Mouse (Mus musculus) lung, adult 2 months (tissue): ENCODE measurements around the gene Gtf2i.

ENCODE experiments used
- CTCF ChIP-seq: fragments of 200-500 bp; IDR thresholded peaks from 2 replicates; pipeline ENCODE4 v1.5.1; 2011; ENCODE audit warnings: mild to moderate bottlenecking, low read length, control low read depth; ENCODE audit not compliant: insufficient read depth
- POLR2A ChIP-seq: fragments of 200-500 bp; IDR thresholded peaks from 2 replicates; pipeline ENCODE4 v1.6.1; 2011; ENCODE audit warnings: low read depth, mild to moderate bottlenecking, control low read depth, low read length, borderline replicate concordance; ENCODE audit errors: extremely low read depth

DNA sequence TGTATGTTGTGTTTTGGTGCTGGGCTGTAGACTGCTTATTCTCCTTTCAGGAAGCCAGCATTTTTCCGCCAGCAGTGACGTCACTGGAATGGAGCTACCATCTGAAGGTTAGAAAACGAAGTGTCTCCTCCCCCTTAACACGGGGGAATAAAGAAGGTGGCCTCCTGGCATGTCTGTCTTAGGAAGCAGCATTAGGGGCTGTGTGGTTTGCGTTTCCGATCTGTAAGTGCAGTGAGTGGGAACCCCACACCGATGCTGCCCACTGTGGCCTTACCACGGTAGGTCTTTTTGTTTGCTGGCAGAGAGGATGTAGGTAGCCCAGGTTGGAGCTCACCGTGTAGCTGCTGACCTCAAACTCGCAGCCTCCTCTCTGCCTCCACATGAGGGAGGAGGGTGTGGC lies 107.8 kb downstream of the Gtf2i start:
- no peak for TF ChIP-seq POLR2A
- TF ChIP-seq CTCF = no peak
